Mouse (Mus musculus) C2C12 (cell line): Measurements from ENCODE around the gene Nptxr.

Experiments used
- CEBPB ChIP-seq: IDR thresholded peaks from one replicate; pipeline ENCODE4 v1.6.1; 2011; ENCODE audit warnings: low read depth, mild to moderate bottlenecking, control low read depth, moderate library complexity
- CTCF ChIP-seq: IDR thresholded peaks from one replicate; pipeline ENCODE4 v1.5.1; 2011; ENCODE audit not compliant: control insufficient read depth, insufficient read depth, insufficient read length
- MAX ChIP-seq: IDR thresholded peaks from one replicate; pipeline ENCODE4 v1.6.1; 2011; ENCODE audit warnings: mild to moderate bottlenecking, control low read depth
- MYOD1 ChIP-seq: IDR thresholded peaks from one replicate; pipeline ENCODE4 v1.6.1; 2011; ENCODE audit warnings: low read depth; ENCODE audit not compliant: control insufficient read depth, insufficient read length
- MYOG ChIP-seq: IDR thresholded peaks from one replicate; pipeline ENCODE4 v1.6.1; 2011; ENCODE audit not compliant: control insufficient read depth, insufficient read length; ENCODE audit errors: extremely low read depth
- USF1 ChIP-seq: IDR thresholded peaks from one replicate; pipeline ENCODE4 v1.6.1; 2011; ENCODE audit warnings: low read depth, mild to moderate bottlenecking, control low read depth, moderate library complexity

- peak; percentile 93 for TF ChIP-seq CTCF
- TF ChIP-seq USF1, result no peak
- TF ChIP-seq MAX, result peak; percentile 50
- no peak for TF ChIP-seq MYOG
- no peak for TF ChIP-seq MYOD1
- TF ChIP-seq CEBPB, result no peak
Observed at GRCm38 (mm10) chr15:79752742-79753419, 51.7 kb downstream of the Nptxr start.
